Mouse (Mus musculus) erythroblast, embryonic 14.5 days (primary cell): ENCODE measurements around the gene Cbx7.

ENCODE experiments used
- GATA1 ChIP-seq: IDR thresholded peaks from 2 replicates; pipeline ENCODE4 v1.6.1; 2012; ENCODE audit warnings: low read length, inconsistent platforms, mixed read lengths
- TAL1 ChIP-seq: IDR thresholded peaks from 3 replicates; pipeline ENCODE4 v1.6.1; 2012; ENCODE audit warnings: low read length, inconsistent platforms, mixed read lengths

GRCm38 (mm10) chr15:79944948-79945347, 26.0 kb downstream of the Cbx7 start:
- TF ChIP-seq TAL1 = no peak
- no peak for TF ChIP-seq GATA1
